Mouse (Mus musculus) cerebellum, adult 2 months (tissue): ENCODE measurements around the gene Tbc1d22a.

Experiments
- CTCF ChIP-seq: fragments of 200-500 bp; IDR thresholded peaks from 2 replicates; pipeline ENCODE4 v1.5.1; 2011; ENCODE audit warnings: low read depth, mild to moderate bottlenecking, control low read depth, low read length, moderate library complexity, borderline replicate concordance; ENCODE audit not compliant: insufficient read depth
- POLR2A ChIP-seq: fragments of 200-500 bp; IDR thresholded peaks from 2 replicates; pipeline ENCODE4 v1.6.1; 2011; ENCODE audit warnings: low read length, control low read depth, borderline replicate concordance; ENCODE audit not compliant: insufficient read depth

DNA sequence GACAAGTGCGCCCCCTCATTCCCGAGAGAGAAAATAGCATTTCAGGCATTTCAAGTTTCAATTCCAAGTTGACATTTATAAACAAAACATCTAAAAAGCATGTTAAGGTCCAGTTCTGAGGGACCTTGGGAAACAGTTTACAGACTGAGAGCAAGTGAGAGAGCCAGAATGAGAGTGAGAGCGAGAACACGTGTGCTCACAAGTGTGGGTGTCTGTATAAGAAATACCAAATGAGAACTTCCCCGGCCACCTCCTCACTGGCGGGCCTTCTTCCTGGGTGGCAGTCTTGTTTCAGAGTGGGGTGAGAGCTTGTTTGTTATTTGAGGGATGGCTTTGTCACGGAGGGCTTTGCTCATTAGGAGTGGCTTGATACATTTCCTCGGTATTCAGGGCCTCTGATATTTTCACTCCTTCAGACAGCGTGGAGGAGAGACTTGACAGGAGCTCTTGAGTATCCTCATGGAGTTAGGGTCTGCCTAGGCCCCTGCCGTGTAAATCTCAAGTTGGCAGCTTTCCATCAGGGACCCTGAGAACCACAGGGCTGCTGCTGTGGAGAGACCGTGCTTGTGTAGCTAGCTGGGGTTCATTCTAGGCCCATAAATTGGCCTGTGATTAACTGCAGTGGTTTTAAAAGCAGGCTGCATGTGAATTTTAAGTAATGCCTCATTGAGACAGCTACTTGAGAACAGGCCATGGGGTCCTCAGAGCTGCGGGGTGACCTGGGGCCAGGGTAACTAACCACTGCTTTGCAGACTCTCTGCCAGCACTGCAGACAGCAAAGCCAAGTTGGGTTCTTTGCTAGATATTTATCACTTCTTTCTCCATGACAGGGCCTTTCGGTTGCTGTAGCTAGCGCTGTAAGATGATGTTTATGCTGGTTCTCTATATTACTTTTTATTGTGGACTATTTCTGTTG, 65.1 kb downstream of the Tbc1d22a start:
- no peak for TF ChIP-seq CTCF
- TF ChIP-seq POLR2A = no peak
